Mouse (Mus musculus): ENCODE results near the gene Coq10b.
"Not testable (repeated sequence)": the region's sequence is repeated elsewhere in the genome, so short reads cannot be mapped to it uniquely, and the experiment has no call there.

The Coq10b gene

GRCm38 (mm10) chr1:55055322-55056115, 2.9 kb downstream of the Coq10b start:
- DNase-seq (ENCODE audit: low read depth, low spot score) = no peak

- DNase-seq (ENCODE audit: low read depth, low spot score) = not testable (repeated sequence)
These were observed 5.8 kb downstream of the Coq10b start for GRCm38 (mm10) chr1:55058383-55058782.

GRCm38 (mm10) chr1:55061099-55061498, 8.5 kb downstream of the Coq10b start:
- no peak for DNase-seq (ENCODE audit: low read depth, low spot score)

- DNase-seq (ENCODE audit: low read depth, low spot score) = no peak
These were observed 9.2 kb downstream of the Coq10b start for GRCm38 (mm10) chr1:55061772-55062171.

GRCm38 (mm10) chr1:55072328-55072727, 19.8 kb downstream of the Coq10b start:
- not testable (repeated sequence) for DNase-seq (ENCODE audit: low read depth, low spot score)

GRCm38 (mm10) chr1:55074757-55075156, 22.2 kb downstream of the Coq10b start:
- DNase-seq (ENCODE audit: low read depth, low spot score) = no peak

GRCm38 (mm10) chr1:55075652-55076394, 23.3 kb downstream of the Coq10b start:
- no peak for DNase-seq (ENCODE audit: low read depth, low spot score)

- no peak for DNase-seq (ENCODE audit: low read depth, low spot score)
These were observed 23.8 kb downstream of the Coq10b start for GRCm38 (mm10) chr1:55076395-55076743.

- no peak for DNase-seq (ENCODE audit: low read depth, low spot score)
These were observed 24.4 kb downstream of the Coq10b start for GRCm38 (mm10) chr1:55076849-55077516.

GRCm38 (mm10) chr1:55079677-55080076, 27.1 kb downstream of the Coq10b start:
- no peak for DNase-seq (ENCODE audit: low read depth, low spot score)

- peak; percentile 57 for DNase-seq (ENCODE audit: low read depth, low spot score)
These were observed 29.5 kb downstream of the Coq10b start for GRCm38 (mm10) chr1:55082106-55082505.

GRCm38 (mm10) chr1:55085781-55086366, 33.3 kb downstream of the Coq10b start:
- DNase-seq (ENCODE audit: low read depth, low spot score) = no peak

GRCm38 (mm10) chr1:55086868-55087400, 34.4 kb downstream of the Coq10b start:
- DNase-seq (ENCODE audit: low read depth, low spot score) = no peak

GRCm38 (mm10) chr1:55087401-55087904, 34.9 kb downstream of the Coq10b start:
- DNase-seq (ENCODE audit: low read depth, low spot score) = no peak

GRCm38 (mm10) chr1:55087932-55088610, 35.5 kb downstream of the Coq10b start, which contains the start of the genes Hspe1 and Hspd1:
Gene Hspe1 (plus strand): TSS chr1:55088132.
Gene Hspd1 (minus strand): TSS chr1:55088243.
- DNase-seq (ENCODE audit: low read depth, low spot score) = peak; percentile 98

- DNase-seq (ENCODE audit: low read depth, low spot score) = no peak
These were observed 36.3 kb downstream of the Coq10b start for GRCm38 (mm10) chr1:55088611-55089497.

- peak; percentile 39 for DNase-seq (ENCODE audit: low read depth, low spot score)
These were observed 37.0 kb downstream of the Coq10b start for GRCm38 (mm10) chr1:55089498-55090064.

GRCm38 (mm10) chr1:55092056-55092455, 39.5 kb downstream of the Coq10b start:
- DNase-seq (ENCODE audit: low read depth, low spot score) = no peak

- DNase-seq (ENCODE audit: low read depth, low spot score) = no peak
These were observed 39.9 kb downstream of the Coq10b start for GRCm38 (mm10) chr1:55092469-55092868.
